Mouse (Mus musculus) urinary bladder, adult 2 months (tissue): ENCODE measurements around the gene Agfg2. TPM values are rescaled to one million over a fixed set of nuclear protein-coding genes. Genes with fewer than 3 reads are reported as not detected.
A peak's percentile ranks its signal among the peaks of the same experiment; 100 is the strongest.
"Not testable (repeated sequence)": the region's sequence is repeated elsewhere in the genome, so short reads cannot be mapped to it uniquely, and the experiment has no call there.

Experiments used
- DNase-seq: peaks from one replicate; pipeline ENCODE4 v3.0.0; 2022; ENCODE audit warnings: low spot score
- polyA plus RNA-seq: library from polyadenylated mRNA; depleted of rRNA; stranded (reverse); fragments of >200 nt; gene quantifications from 2 replicates; pipeline ENCODE4 v1.2.3, GENCODE M21; 2012; rRNA removed

The Agfg2 gene
- polyA plus RNA-seq, result 24.7 and 25.4 TPM in 2 replicates

DNA sequence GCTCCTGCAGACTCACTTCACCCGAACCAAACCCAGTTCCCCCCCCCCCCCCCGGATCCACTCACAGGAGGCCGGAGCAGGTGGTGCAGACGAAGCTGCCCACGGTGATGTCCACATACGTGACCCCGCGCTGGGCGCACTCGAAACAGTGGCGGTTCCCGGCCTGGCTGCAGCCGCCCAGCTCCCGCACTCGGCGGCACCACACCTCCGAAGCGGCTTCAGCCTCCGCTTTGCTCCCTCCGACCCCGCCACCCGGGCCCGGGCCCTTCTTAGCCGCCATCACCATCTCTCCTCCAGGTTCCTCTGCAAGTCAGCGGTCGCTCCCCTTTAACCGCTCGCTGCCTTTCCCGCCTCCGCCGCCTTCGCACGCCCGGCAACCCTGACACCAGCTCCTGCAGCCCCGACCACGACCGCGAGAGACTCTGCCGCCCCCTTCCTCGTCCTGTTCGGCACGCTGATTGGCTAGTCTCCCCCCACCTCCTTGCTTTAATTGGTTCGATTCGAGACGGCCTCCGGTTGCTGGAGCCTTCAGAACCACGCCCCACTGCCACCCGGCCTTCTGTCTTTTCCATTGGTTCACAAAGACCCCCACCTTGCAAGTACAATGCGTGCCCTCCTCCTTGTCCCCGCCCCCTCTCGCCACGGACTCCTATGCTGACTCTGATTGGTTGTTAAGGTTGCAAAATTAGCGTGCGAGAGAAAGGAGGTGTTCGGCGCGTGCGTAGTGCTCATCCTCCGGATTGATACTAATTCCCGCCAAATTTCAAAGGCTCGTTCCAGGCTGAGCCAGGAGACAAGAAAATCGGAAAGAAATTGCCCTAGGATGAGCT, at the start of gene Agfg2:
Gene Agfg2 (minus strand): TSS at position 433 of the 830 bp plus-strand sequence.
- DNase-seq, result peak; percentile 86

DNA sequence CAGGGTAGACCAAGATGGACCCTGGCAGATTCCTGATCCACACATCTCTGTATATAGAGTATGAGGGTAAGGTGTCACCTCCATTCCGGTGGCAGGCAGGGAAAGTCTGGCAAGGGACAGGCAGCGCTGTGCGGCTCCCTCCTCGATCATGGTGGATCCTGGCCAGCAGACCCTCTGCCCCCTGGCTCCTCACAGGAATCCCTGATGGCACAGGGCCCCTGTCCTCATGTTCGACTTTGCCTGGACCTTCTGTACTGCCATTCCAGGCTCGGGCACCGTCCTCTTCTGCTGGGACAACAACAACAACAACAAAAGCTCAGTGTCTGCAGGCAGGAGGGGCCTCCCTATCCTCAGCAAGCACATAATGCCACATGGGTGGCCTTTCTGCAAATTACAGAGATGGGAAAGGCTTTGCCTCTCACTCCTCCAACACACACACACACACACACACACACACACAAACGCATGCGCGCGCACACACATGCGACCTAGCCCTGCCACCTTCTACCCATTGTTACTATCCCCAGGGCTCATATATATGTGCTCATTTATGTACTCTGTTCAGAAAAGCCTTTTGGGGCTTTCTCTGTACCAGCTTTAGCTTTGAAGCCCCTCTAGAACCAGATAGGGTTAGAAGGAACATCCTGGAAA, 49.2 kb upstream of the Agfg2 start:
- no peak for DNase-seq

DNA sequence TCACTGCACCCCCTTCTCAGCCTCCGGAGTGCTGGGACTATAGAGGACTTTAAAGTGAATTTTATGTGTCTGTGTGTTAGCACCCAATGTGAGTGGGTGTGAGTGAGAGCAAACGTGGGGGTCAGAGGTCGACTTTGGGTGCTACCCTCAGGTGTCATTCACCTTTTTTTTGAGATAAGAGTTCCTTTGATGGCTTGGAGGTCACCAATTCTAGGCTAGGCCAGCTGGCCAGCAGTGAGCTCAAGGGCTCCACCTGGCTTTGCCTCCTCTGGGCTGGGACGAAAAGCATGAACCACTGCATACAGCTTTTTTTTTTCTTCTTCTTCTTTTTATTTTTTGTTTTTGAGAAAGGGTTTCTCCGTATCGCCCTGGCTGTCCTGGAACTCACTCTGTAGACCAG, 42.2 kb upstream of the Agfg2 start:
- DNase-seq, result no peak

DNA sequence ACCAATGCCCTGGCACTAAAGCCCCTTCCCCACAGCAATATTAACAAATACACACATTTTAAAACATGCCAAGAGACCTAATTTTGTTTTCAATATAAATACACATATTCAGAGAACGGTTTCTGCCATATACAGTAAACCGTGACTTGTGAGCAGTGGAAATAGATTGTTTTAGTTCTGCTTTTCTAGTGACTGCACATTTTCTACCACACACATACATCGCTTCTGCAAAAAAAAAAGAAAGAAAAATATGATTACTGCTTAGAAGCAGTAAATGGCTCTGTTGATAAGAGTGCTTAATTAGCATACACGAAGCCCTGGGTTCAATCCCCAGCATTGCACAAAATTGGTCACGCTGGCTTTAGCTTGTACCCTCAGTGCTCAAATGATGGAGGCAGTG, 39.3 kb upstream of the Agfg2 start:
- DNase-seq, result no peak

DNA sequence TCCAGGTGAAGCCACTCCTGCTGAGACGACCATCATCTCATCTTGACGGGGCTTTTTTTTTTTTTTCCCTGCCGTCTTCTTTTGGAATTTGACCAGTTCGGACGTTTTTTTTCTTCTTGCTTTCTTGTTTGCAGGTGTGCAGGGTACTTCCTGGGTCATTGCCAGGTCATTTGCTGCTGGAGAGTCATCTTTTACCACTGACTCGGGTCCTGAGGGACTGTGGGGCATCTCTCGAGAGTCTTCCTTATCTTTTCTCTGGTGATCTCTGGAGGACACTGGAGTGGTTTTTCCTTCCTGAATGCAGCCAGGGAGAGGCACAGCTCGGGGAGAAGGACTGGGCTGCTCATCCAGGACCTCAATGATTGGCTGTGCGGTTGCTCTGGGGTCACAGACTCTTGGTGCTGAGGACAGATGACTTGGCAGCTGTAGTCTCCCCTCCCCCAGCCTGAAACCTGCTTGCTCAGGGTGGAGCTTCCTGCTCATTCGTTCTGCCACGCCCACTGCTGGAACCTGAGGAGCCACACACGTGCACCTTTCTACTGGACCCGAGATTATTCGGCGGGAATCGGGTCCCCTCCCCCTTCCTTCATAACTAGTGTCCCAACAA, 36.1 kb upstream of the Agfg2 start:
- DNase-seq, result not testable (repeated sequence)

DNA sequence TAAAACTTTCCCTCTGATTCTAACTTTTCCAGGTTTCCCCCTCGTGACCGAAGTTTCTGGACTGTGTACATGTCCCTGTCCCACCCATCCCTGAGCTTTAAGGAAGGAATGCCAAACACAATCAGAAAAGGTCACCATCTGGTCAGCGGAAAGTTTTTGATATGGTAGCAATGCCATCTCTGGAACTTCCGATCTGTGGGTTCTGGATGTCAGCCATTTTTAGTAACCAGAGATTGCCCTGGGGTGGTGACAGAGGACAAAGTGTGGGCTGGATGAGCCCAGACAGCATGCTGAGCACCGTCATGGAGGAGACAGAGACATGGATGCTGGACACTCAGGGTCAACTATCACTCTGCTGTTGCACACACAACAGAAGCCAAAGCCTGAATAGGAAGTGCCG, 34.6 kb upstream of the Agfg2 start:
- DNase-seq, result no peak

DNA sequence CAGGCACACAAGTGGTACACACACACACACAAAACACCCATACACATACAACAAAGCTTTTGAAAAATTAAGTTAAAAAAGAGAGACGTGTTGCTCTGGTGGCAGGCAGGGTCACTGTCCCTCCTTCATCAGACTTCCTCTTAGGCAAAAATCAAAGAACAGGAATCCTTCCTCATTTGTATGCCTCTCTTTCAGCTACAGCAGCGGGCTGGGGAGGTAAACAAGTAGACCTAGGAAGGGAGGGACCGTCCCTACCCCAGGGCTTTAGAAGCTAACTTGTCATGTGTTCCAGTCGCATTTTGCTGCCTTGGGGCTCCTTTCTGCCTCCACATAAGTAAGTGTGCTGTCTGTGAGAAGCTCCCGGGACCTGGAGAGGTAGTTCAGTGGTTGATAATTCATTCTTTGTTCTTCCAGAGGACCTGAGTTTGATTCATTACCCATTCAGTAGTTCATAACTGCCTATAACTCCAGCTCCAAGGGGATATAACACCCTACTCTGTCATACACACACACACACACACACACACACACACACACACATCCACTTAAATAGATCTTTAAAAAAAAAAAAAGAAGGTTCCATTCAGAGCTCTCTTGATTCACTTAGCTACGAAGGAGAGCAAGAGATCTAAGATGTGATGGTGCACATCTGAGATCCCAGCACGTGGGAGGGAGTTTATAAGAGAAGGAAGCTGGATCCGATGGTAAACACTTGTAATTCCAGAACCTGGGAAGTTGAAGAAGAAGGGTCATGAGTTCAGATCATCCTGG, 33.7 kb upstream of the Agfg2 start:
- DNase-seq, result no peak

DNA sequence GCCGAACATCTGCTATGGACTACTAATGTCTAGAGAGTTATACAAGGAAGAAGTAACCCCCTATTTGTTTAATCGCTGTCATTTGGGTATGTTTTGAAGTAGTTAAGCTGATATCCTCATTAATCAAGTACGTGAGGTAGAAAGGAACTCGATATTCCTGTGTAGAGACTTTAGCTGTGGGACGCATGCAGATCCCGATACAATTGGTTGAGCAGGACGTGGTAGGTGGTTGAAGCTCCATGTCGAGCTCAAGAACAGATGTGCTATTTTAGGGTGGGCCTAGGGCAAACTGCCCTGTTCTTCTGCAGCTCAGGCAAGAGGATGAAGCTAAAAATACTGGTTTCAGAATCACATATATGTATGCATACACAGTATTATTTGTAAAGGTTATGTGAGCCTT, 31.2 kb upstream of the Agfg2 start:
- no peak for DNase-seq

DNA sequence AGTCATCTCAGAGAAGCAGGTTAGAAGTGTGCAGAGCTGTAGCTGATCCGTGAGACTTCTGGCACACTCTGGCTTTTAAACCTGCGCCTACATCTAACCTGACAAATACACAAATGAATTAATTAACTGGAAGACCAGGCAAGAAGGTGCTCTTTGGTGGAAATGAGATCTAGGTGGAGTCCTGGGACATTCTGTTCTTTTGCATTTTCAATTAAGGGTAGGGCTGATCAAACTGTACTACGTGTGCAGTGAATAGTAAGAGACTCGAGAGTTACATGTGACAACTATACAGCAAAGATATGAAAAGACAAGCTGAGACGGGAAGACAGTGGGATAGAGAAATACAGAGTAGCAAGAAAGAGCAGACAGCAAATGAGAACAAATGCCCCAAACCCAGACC, 28.9 kb upstream of the Agfg2 start:
- no peak for DNase-seq

DNA sequence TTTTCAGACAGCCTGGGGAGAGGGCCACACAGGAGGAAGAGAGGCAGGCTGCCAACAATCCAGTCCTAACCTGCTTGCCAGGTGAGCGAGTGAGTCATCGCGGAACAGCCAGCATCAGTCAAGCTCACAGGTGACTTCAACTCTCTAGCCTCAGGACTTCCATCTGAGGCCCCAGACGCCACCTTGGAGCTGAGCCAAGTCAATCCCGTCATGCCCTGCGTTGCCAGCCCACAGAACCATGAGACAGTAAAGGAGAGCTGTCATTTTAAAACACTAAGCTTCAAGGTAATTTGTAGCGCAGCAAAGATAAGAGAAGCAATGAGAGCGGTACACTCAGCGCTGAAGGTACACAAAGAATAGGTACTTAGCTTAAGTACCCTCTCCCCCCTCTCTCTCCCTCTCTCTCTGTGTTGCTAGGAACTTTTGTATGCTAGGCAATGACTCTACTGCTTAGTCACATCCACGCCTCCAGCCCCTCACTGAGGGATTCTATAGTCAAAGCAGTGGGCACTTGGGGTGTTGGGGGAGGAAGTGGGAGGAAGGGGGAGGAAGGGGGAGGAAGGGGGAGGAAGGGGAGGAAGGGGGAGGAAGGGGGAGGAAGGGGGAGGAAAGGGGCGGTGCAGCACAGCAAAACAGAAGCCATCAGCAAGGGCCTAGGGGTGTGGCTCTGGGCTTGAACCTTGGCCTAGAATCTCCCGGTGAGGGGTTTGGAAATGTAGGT, 22.5 kb upstream of the Agfg2 start:
- DNase-seq, result peak; percentile 70

DNA sequence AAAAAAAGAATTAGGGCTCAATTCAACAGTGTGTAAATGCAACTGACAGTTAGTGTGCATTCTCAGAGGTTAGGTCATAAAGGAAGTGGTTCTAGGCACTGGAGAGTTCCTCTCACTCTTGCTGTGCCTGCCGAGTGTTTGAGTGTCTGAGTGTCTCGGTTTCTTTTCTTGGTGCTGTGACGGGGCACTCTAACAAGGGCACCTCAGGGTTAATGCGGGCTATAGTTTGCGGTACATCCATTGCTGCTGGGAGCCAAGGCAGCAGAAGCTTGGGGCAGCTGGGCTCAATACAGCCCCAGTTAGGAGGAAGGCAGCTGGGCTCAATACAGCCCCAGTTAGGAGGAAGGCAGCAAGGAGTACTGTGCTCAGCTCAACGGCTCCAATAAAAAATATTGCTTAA, 20.7 kb upstream of the Agfg2 start:
- no peak for DNase-seq

DNA sequence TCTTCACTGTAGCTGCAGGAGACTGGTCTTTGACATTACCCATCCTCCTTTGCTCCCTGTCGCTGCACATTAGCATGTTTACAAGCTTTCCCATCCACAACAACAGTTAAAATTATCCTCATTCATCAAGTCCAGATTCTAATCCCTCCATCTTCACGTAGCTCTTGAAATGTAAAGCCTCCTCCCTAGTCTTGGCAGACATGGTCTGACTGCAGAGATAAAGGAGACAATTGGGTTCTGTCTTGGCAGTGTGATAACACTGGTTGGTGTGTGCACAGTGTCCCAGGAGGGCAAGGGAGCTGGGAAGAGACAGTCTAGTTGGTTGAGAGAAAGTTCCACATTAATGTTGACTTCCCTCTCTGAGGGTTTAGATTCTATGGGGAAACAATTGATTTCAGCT, 15.3 kb upstream of the Agfg2 start:
- DNase-seq, result no peak

DNA sequence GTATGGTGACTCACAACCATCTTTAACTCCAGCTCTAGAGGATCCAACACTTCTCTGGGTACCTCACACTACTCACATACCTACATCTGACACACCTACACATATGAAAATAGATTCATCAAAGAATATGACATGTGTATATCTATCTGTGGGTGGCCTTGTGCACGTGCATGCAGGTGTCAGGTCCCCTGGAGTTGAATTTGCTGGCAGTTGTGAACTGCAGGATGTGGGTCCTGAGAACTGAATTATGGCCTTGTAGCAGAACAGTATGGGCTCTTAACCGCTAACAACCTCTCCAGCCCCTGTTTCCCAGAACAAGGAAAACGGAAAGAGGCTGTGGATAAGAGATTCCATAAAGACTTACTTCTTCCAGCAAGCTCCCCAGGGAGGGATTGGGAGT, 14.6 kb upstream of the Agfg2 start:
- DNase-seq, result no peak

DNA sequence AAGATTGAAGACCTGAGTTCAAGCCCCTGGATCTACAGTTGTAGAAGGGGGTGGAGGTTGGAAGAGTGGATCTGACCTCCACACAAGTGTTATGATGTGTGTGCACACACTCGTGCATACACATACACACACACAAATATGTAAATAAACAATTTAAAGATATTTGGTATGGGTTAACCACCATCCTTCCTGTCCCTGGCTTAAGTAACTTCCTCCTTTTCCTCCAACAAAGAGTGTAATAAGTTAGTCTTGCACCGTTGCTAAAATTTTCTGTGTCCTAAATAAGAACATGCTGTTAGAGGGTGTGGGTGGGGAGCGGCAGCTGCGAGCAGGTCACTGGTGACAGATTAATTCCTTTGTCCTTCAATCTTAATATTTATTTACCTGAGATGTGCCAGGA, 11.4 kb upstream of the Agfg2 start:
- DNase-seq, result no peak

DNA sequence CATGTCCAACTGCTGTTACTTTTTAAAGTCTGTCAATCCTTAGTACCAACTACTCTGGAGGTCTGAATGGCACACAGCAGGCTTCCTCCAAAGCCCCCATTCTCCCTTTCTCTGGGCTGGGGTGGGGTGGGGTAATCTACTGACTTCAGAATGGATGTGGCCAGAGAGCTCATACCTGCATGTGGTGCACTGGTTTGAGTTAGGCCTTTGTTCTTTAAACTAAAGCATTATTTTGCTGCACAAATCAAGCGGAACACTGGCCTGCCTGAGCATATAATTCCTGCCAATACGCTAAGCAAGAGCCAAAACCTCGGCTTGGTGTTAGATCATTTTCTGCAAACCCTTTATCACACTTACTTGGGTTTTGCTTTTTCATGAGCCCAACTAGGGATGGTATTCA, 10.3 kb upstream of the Agfg2 start:
- no peak for DNase-seq

DNA sequence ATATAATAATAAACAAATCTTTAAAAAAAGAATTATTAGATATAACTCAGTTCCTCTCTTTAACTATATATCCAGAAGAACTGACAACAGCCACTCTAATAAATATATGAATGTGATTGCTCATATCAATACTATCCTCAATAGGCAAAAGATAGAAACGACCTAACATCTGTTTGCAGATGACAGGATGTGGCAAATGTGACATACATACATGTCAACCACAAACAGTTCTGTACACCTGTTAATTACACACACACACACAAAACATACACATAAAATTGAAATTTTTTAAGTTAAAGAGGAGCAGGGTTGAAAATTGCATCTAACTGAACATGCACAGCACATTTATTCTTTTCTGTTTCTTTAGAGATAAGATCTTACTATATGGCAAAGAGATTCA, 7.4 kb upstream of the Agfg2 start:
- DNase-seq, result no peak

DNA sequence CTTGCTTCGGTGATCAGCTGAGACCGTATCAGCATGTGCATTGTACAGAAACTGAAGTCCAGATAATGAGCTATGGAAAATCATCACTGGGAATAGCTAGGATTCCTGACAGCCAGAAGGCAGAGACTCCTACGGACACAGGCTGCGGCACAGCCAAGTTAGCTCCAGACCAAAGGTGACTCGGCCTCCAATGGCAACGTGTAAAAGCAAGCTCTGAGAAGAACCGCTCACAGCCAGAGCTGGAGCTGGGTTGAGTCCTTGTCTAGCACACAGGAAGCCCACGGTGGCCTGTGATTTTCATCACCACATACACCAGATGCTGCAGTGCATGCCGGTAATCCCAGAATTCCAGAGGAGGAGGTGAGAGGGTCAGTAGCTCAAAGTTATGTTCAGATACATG, 6.0 kb upstream of the Agfg2 start:
- no peak for DNase-seq

DNA sequence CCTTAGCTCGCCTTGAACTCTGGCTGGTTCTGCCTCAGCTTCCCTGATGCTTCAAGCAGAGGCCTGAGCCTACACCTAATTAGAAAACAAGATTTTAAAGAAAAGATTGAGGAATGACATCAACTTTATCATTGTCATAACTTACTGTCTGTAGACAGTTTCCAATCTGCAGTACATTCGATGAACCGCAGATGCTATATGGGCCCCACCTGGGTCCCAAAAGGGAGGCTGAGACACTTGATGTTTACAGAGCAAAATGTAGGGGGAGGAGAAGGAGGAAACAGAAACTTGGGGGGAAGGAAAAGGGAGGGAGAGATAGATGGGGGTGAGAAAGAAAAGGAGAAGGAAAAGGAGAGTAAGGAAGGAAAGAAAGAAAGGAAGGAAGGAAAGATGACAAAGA, 5.4 kb upstream of the Agfg2 start:
- no peak for DNase-seq

DNA sequence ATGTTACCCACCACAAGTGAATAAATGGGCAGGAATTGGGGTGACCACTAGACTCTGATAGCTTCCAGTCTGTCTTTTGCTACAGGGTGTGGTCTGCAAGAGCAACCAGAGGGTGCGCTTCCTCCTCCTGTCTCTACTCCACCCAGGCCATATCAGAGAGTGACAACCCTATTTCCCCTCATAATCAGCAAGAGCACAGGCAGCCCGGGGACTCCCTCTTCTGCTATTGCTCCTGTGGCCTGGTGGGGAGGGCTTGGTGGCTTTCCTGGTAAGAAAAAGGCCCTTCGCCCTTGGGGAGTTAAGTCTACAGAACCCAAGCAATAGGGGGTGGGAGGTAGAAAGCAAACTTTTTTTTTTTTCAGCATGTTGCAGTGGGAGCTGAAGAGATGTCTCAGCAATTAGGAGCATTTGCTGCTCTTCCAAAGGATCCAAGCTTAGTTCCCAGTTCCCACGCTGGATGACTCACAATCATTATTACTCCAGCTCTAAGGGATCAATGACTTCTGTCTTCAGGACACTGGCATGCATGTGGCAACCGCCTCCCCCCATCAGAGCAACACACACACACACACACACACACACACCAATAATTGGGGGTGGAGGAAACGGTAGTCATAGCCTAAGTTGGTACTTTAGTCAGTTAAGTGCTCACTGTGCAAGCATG, 1.7 kb upstream of the Agfg2 start:
- DNase-seq, result no peak

DNA sequence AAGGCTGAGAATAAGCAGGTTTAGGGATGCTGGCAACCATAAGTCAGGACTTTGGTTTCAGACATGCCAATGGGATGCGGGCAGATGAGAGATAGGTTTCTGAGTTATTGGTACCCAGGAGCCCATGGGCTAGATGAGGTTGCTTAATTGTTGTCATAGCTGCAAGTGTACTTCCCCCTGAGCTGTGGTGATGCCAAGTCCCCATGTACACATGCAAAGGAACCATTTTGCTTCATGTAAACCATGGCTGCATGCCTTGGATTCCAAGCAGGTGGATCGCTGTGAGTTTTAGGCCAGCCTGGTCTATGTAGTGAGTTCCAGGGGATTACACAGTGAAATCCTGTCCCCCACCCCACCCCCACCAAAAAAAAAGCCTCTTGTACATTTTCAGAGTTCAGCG, 1.1 kb upstream of the Agfg2 start:
- no peak for DNase-seq
